Mouse (Mus musculus): ENCODE results near the gene Ralb. TPM values are rescaled to one million over a fixed set of nuclear protein-coding genes. Genes with fewer than 3 reads are reported as not detected.

The Ralb gene
- 130 and 140 TPM in 2 replicates for polyA plus RNA-seq (2015; fragmentation: Nextera tagmentation; extraction: Ambion mirVana)

- peak within 1 kb of the TSS; percentile 93 for H3K27ac ChIP-seq (ENCODE audit: low read length)
- H3K9ac ChIP-seq (ENCODE audit: low read length), result peak within 1 kb of the TSS; percentile 92
- peak within 1 kb of the TSS; percentile 77 for H3K4me2 ChIP-seq (ENCODE audit: low read depth, low read length)
- H3K4me3 ChIP-seq (ENCODE audit: low read length), result peak within 1 kb of the TSS; percentile 85
- H3K9me3 ChIP-seq (replicated peaks; ENCODE audit: control insufficient read depth, low read length), result 0 out of 2 replicates have a peak, but pooled peaks cover 3% of the 10 kb centered on the region
- under 1% methylated on average over 57 of the region's 57 CpGs for WGBS
- ATAC-seq (replicated peaks; ENCODE audit: extremely low read depth, insufficient read depth, low FRiP score), result peak; percentile 97
- H3K27me3 ChIP-seq (ENCODE audit: control insufficient read depth, insufficient read depth, low read length), result no peaks in the 10 kb centered on the region
- H3K36me3 ChIP-seq (ENCODE audit: control insufficient read depth, insufficient read depth), result peaks cover 8% of the 10 kb centered on the region
- peaks cover 31% of the 10 kb centered on the region for H3K4me1 ChIP-seq (ENCODE audit: control insufficient read depth, insufficient read depth, low read length)
These were observed at the start of gene Ralb for GRCm38 (mm10) chr1:119504260-119505062. TSS of gene Ralb (minus strand) at chr1:119504794.

- Histone ChIP-seq H3K27ac (ENCODE audit: low read length) (no peak overlapping the region), H3K36me3 (ENCODE audit: control insufficient read depth, insufficient read depth) (0 out of 2 replicates have a peak, but pooled peaks cover 2% of the 10 kb centered on the region), H3K9me3 (replicated peaks; ENCODE audit: control insufficient read depth, low read length) (no peaks in the 10 kb centered on the region), H3K4me1 (ENCODE audit: control insufficient read depth, insufficient read depth, low read length) (no peaks in the 10 kb centered on the region), H3K9ac (ENCODE audit: low read length) (no peak overlapping the region), H3K4me2 (ENCODE audit: low read depth, low read length) (no peak overlapping the region), H3K27me3 (ENCODE audit: control insufficient read depth, insufficient read depth, low read length) (no peaks in the 10 kb centered on the region), H3K4me3 (ENCODE audit: low read length) (no peak overlapping the region)
- WGBS, result 92% methylated on average over 1 of the region's 1 CpGs
- ATAC-seq (replicated peaks; ENCODE audit: extremely low read depth, insufficient read depth, low FRiP score), result no peak
These were observed 47.1 kb upstream of the Ralb start for GRCm38 (mm10) chr1:119551651-119552050.

GRCm38 (mm10) chr1:119550064-119550463 lies 45.5 kb upstream of the Ralb start:
- ATAC-seq (replicated peaks; ENCODE audit: extremely low read depth, insufficient read depth, low FRiP score), result no peak
- H3K4me1 ChIP-seq (ENCODE audit: control insufficient read depth, insufficient read depth, low read length), result no peaks in the 10 kb centered on the region
- H3K4me3 ChIP-seq (ENCODE audit: low read length), result no peak overlapping the region
- 98% methylated on average over 2 of the region's 2 CpGs for WGBS
- H3K4me2 ChIP-seq (ENCODE audit: low read depth, low read length), result no peak overlapping the region
- H3K36me3 ChIP-seq (ENCODE audit: control insufficient read depth, insufficient read depth), result 0 out of 2 replicates have a peak, but pooled peaks cover 2% of the 10 kb centered on the region
- no peaks in the 10 kb centered on the region for H3K27me3 ChIP-seq (ENCODE audit: control insufficient read depth, insufficient read depth, low read length)
- H3K27ac ChIP-seq (ENCODE audit: low read length), result no peak overlapping the region
- H3K9me3 ChIP-seq (replicated peaks; ENCODE audit: control insufficient read depth, low read length), result no peaks in the 10 kb centered on the region
- H3K9ac ChIP-seq (ENCODE audit: low read length), result no peak overlapping the region

- no peaks in the 10 kb centered on the region for H3K27me3 ChIP-seq (ENCODE audit: control insufficient read depth, insufficient read depth, low read length)
- 62% methylated on average over 7 of the region's 7 CpGs for WGBS
- no peak overlapping the region for H3K9ac ChIP-seq (ENCODE audit: low read length)
- no peak overlapping the region for H3K4me3 ChIP-seq (ENCODE audit: low read length)
- H3K4me1 ChIP-seq (ENCODE audit: control insufficient read depth, insufficient read depth, low read length), result no peaks in the 10 kb centered on the region
- no peak overlapping the region for H3K27ac ChIP-seq (ENCODE audit: low read length)
- ATAC-seq (replicated peaks; ENCODE audit: extremely low read depth, insufficient read depth, low FRiP score), result no peak
- H3K36me3 ChIP-seq (ENCODE audit: control insufficient read depth, insufficient read depth), result 0 out of 2 replicates have a peak, but pooled peaks cover 2% of the 10 kb centered on the region
- H3K9me3 ChIP-seq (replicated peaks; ENCODE audit: control insufficient read depth, low read length), result no peaks in the 10 kb centered on the region
- H3K4me2 ChIP-seq (ENCODE audit: low read depth, low read length), result no peak overlapping the region
These were observed 44.7 kb upstream of the Ralb start for GRCm38 (mm10) chr1:119549327-119549689.

GRCm38 (mm10) chr1:119548668-119549326 lies 44.2 kb upstream of the Ralb start:
- H3K27ac ChIP-seq (ENCODE audit: low read length), result no peak overlapping the region
- no peak overlapping the region for H3K4me2 ChIP-seq (ENCODE audit: low read depth, low read length)
- no peak overlapping the region for H3K4me3 ChIP-seq (ENCODE audit: low read length)
- H3K9me3 ChIP-seq (replicated peaks; ENCODE audit: control insufficient read depth, low read length), result no peaks in the 10 kb centered on the region
- 64% methylated on average over 7 of the region's 7 CpGs for WGBS
- no peak overlapping the region for H3K9ac ChIP-seq (ENCODE audit: low read length)
- 0 out of 2 replicates have a peak, but pooled peaks cover 2% of the 10 kb centered on the region for H3K36me3 ChIP-seq (ENCODE audit: control insufficient read depth, insufficient read depth)
- no peak for ATAC-seq (replicated peaks; ENCODE audit: extremely low read depth, insufficient read depth, low FRiP score)
- no peaks in the 10 kb centered on the region for H3K27me3 ChIP-seq (ENCODE audit: control insufficient read depth, insufficient read depth, low read length)
- no peaks in the 10 kb centered on the region for H3K4me1 ChIP-seq (ENCODE audit: control insufficient read depth, insufficient read depth, low read length)

- Histone ChIP-seq H3K9ac (ENCODE audit: low read length) (no peak overlapping the region), H3K27me3 (ENCODE audit: control insufficient read depth, insufficient read depth, low read length) (no peaks in the 10 kb centered on the region), H3K36me3 (ENCODE audit: control insufficient read depth, insufficient read depth) (0 out of 2 replicates have a peak, but pooled peaks cover 2% of the 10 kb centered on the region), H3K4me2 (ENCODE audit: low read depth, low read length) (no peak overlapping the region), H3K27ac (ENCODE audit: low read length) (no peak overlapping the region), H3K4me3 (ENCODE audit: low read length) (no peak overlapping the region), H3K9me3 (replicated peaks; ENCODE audit: control insufficient read depth, low read length) (no peaks in the 10 kb centered on the region), H3K4me1 (ENCODE audit: control insufficient read depth, insufficient read depth, low read length) (peaks cover 2% of the 10 kb centered on the region; the same call in 1 of the 2 replicates)
- ATAC-seq (replicated peaks; ENCODE audit: extremely low read depth, insufficient read depth, low FRiP score), result no peak
- WGBS, result 74% methylated on average over 3 of the region's 3 CpGs
These were observed 41.9 kb upstream of the Ralb start for GRCm38 (mm10) chr1:119546490-119546889.

GRCm38 (mm10) chr1:119545671-119546070 lies 41.1 kb upstream of the Ralb start:
- H3K4me1 ChIP-seq (ENCODE audit: control insufficient read depth, insufficient read depth, low read length), result peaks cover 8% of the 10 kb centered on the region; the same call in 1 of the 2 replicates
- WGBS, result 61% methylated on average over 4 of the region's 4 CpGs
- no peak overlapping the region for H3K4me3 ChIP-seq (ENCODE audit: low read length)
- no peaks in the 10 kb centered on the region for H3K9me3 ChIP-seq (replicated peaks; ENCODE audit: control insufficient read depth, low read length)
- no peak for ATAC-seq (replicated peaks; ENCODE audit: extremely low read depth, insufficient read depth, low FRiP score)
- H3K27me3 ChIP-seq (ENCODE audit: control insufficient read depth, insufficient read depth, low read length), result no peaks in the 10 kb centered on the region
- no peak overlapping the region for H3K27ac ChIP-seq (ENCODE audit: low read length)
- H3K9ac ChIP-seq (ENCODE audit: low read length), result no peak overlapping the region
- no peak overlapping the region for H3K4me2 ChIP-seq (ENCODE audit: low read depth, low read length)
- 0 out of 2 replicates have a peak, but pooled peaks cover 2% of the 10 kb centered on the region for H3K36me3 ChIP-seq (ENCODE audit: control insufficient read depth, insufficient read depth)

GRCm38 (mm10) chr1:119545164-119545563 lies 40.6 kb upstream of the Ralb start:
- 21% methylated on average over 2 of the region's 2 CpGs for WGBS
- Histone ChIP-seq H3K4me2 (ENCODE audit: low read depth, low read length) (no peak overlapping the region), H3K36me3 (ENCODE audit: control insufficient read depth, insufficient read depth) (0 out of 2 replicates have a peak, but pooled peaks cover 2% of the 10 kb centered on the region), H3K9ac (ENCODE audit: low read length) (no peak overlapping the region), H3K9me3 (replicated peaks; ENCODE audit: control insufficient read depth, low read length) (no peaks in the 10 kb centered on the region), H3K27ac (ENCODE audit: low read length) (no peak overlapping the region), H3K27me3 (ENCODE audit: control insufficient read depth, insufficient read depth, low read length) (no peaks in the 10 kb centered on the region), H3K4me1 (ENCODE audit: control insufficient read depth, insufficient read depth, low read length) (peaks cover 8% of the 10 kb centered on the region; the same call in 1 of the 2 replicates), H3K4me3 (ENCODE audit: low read length) (no peak overlapping the region)
- no peak for ATAC-seq (replicated peaks; ENCODE audit: extremely low read depth, insufficient read depth, low FRiP score)

Data from heart, embryonic 16.5 days (tissue).